Mouse (Mus musculus) liver, embryonic 14.5 days (tissue): ENCODE measurements around the gene Trpm4. TPM values are rescaled to one million over a fixed set of nuclear protein-coding genes. Genes with fewer than 3 reads are reported as not detected.

ENCODE experiments used
- ATAC-seq: fragments of 200-750 bp; cut with Nextera tagmentation; 2 replicates; pipeline ENCODE4 v1.8.0; 2017; ENCODE audit warnings: moderate number of reproducible peaks, mild to moderate bottlenecking, moderate library complexity; ENCODE audit not compliant: insufficient read depth
- DNase-seq, 3 experiments: peaks; one replicate each; pipeline ENCODE4 v3.0.0-alpha.2; 2012 to 2013; ENCODE audit warnings: low read depth in 3 of 3, low spot score in 3 of 3
- H3K27ac ChIP-seq: fragments of 300-500 bp; sonication (generic); 2 replicates; pipeline ENCODE4 v1.5.1; 2014; ENCODE audit warnings: moderate library complexity, mild to moderate bottlenecking, control low read depth, inconsistent platforms
- H3K27me3 ChIP-seq: fragments of 300-500 bp; sonication (generic); 2 replicates; pipeline ENCODE4 v1.6.1; 2014; ENCODE audit warnings: mild to moderate bottlenecking, low read length, moderate library complexity; ENCODE audit not compliant: control insufficient read depth, insufficient read depth
- H3K36me3 ChIP-seq: fragments of 300-500 bp; sonication (generic); replicated peaks from 2 replicates; pipeline ENCODE4 v1.6.1; 2014; ENCODE audit warnings: low read depth; ENCODE audit not compliant: control insufficient read depth, insufficient read depth
- H3K4me1 ChIP-seq, 2 experiments: fragments of 200-500 bp in 1 of 2; fragments of 300-500 bp in 1 of 2; sonication (generic) in 1 of 2; replicated peaks; 2 replicates each; pipeline ENCODE4 v1.6.1; 2012 to 2014; ENCODE audit warnings: antibody characterized with exemption in 1 of 2, inconsistent platforms in 1 of 2, low read length in 1 of 2; ENCODE audit not compliant: control insufficient read depth in 2 of 2, insufficient read depth in 2 of 2
- H3K4me2 ChIP-seq: fragments of 300-500 bp; sonication (generic); 2 replicates; pipeline ENCODE4 v1.6.1; 2014; ENCODE audit warnings: low read depth, mild to moderate bottlenecking, control low read depth, moderate library complexity
- H3K4me3 ChIP-seq, 2 experiments: fragments of 200-500 bp in 1 of 2; fragments of 300-500 bp in 1 of 2; sonication (generic) in 1 of 2; 2 replicates each; pipeline ENCODE4 v1.5.1; 2012 to 2014; ENCODE audit warnings: low read depth in 2 of 2, low read length in 2 of 2, mild to moderate bottlenecking in 2 of 2, control low read depth in 1 of 2, inconsistent platforms in 1 of 2, moderate library complexity in 1 of 2; ENCODE audit not compliant: insufficient read depth in 1 of 2
- H3K9ac ChIP-seq: fragments of 300-500 bp; sonication (generic); replicated peaks from 2 replicates; pipeline ENCODE4 v1.6.1; 2014; ENCODE audit warnings: mild to moderate bottlenecking, control low read depth, moderate library complexity
- H3K9me3 ChIP-seq: fragments of 300-500 bp; sonication (generic); 2 replicates; pipeline ENCODE4 v1.6.1; 2016; ENCODE audit warnings: low read length, mixed read lengths; ENCODE audit not compliant: control insufficient read depth
- CTCF ChIP-seq: IDR thresholded peaks from 2 replicates; pipeline ENCODE4 v1.5.1; 2016; ENCODE audit warnings: antibody characterized with exemption, low read depth, control low read depth
- EP300 ChIP-seq: IDR thresholded peaks from 2 replicates; pipeline ENCODE4 v1.6.1; 2016; ENCODE audit warnings: antibody characterized with exemption, low read depth
- WGBS: fragments of 180-500 bp; shearing (Covaris S2); extraction: QIAGEN DNeasy Blood & Tissue Kit; methylation state at CpG from one replicate; pipeline ENCODE4 v1.1.7; 2014; ENCODE audit not compliant: insufficient replicate concordance; 5-methylcytosine and 5-hydroxymethylcytosine counted together
- polyA plus RNA-seq, 2 experiments: library from polyadenylated mRNA; depleted of rRNA in 1 of 2; stranded (reverse) in 1 of 2; unstranded in 1 of 2; fragments of >200 nt; fragmentation: Nextera tagmentation in 1 of 2; extraction: Ambion mirVana in 1 of 2; gene quantifications; 2 replicates each; pipeline versions ENCODE4 v1.2.1 to v1.2.3; 2012 to 2014

Trpm4 gene
- polyA plus RNA-seq (2012; rRNA removed) (0.70 and 0.87 TPM in 2 replicates), polyA plus RNA-seq (2014; fragmentation: Nextera tagmentation; extraction: Ambion mirVana) (0.43 and 0.60 TPM in 2 replicates)

DNA sequence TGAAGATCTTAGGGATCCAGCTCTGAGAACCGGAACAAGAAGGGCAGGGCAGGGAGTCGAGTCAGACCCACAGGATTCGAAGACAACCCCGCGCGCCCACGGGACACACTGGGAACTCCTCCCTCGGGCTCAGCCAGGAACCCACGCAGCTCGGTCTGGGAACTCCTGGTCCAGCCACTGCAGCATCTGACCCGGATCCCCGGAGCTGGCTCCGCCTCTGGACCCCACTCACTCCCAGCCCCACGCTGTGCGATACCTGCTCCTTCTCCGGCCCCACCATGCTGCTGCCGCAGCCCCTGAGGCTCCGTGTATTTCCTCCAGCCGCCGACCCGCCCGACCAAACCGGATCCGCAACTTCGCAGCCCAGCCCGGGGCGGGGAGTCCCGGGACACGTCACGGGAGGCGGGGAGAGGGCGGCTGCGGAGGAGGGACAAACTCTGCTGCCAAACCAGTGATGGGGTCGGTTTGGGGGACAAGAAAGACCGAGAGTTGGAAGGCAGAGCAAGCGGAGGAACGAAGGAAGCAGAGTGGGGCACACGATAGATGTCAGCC is at the start of gene Trpm4:
Gene Trpm4, minus strand, starts transcription at position 350 of the 552 bp plus-strand sequence.
- Histone ChIP-seq H3K9me3 (no peaks in the 10 kb centered on the region), H3K9ac (0 out of 2 replicates have a peak within 1 kb of the TSS, but pooled peaks have one; percentile 20), H3K4me1 (peaks cover 0 to 11% of the 10 kb centered on the region in 2 experiments; a peak in 2 of 4 replicates), H3K4me3 (peak within 1 kb of the TSS; percentile 49 to 50), H3K36me3 (no peaks in the 10 kb centered on the region), H3K27ac (no peak within 1 kb of the TSS), H3K27me3 (peaks cover 16% of the 10 kb centered on the region), H3K4me2 (peak within 1 kb of the TSS; percentile 68)
- WGBS = under 1% methylated on average over 38 of the region's 38 CpGs
- ATAC-seq (no peak), DNase-seq (no peak)
- TF ChIP-seq CTCF = no peak
- no peak for TF ChIP-seq EP300

DNA sequence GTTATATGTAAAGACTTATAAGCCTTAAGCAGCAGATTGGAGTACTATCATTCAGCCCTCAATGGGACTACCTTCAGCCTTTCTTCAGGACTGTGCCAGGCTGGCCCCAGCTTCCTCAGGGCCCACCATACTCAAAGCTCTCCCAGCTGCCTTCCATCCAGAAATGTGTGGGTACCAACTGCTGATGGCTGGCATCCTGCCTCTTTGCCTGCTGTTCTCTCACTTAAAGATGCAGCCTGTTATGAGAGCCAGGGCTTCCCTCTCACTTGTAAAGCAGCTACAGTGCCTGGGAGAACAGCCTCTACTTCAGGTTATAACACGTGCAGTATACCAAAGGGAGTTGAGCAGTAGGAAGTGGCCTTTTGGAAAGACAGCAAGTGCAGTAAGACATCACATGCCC is 42.5 kb upstream of the Trpm4 start:
- H3K36me3 ChIP-seq = peaks cover 72% of the 10 kb centered on the region
- no peak overlapping the region for H3K4me3 ChIP-seq
- ATAC-seq (no peak), DNase-seq (no peak)
- 67% methylated on average over 1 of the region's 1 CpGs for WGBS
- TF ChIP-seq CTCF (no peak), EP300 (no peak)
- H3K9me3 ChIP-seq = no peaks in the 10 kb centered on the region
- H3K27ac ChIP-seq = no peak overlapping the region
- no peaks in the 10 kb centered on the region for H3K4me1 ChIP-seq
- no peak overlapping the region for H3K4me2 ChIP-seq
- no peak overlapping the region for H3K9ac ChIP-seq
- no peaks in the 10 kb centered on the region for H3K27me3 ChIP-seq

- 79% methylated on average over 8 of the region's 8 CpGs for WGBS
- H3K36me3 ChIP-seq = peaks cover 58% of the 10 kb centered on the region
Observed at GRCm38 (mm10) chr7:45374620-45375019, 41.0 kb upstream of the Trpm4 start.

GRCm38 (mm10) chr7:45372371-45372770 is 38.8 kb upstream of the Trpm4 start:
- H3K4me2 ChIP-seq = no peak overlapping the region
- 75% methylated on average over 5 of the region's 5 CpGs for WGBS
- peaks cover 22% of the 10 kb centered on the region for H3K27me3 ChIP-seq
- peaks cover 5 to 6% of the 10 kb centered on the region in 2 experiments; a peak in 3 of 4 replicates for H3K4me1 ChIP-seq
- peaks cover 35% of the 10 kb centered on the region for H3K36me3 ChIP-seq
- ATAC-seq = no peak
- TF ChIP-seq EP300 = no peak
- no peak for TF ChIP-seq CTCF
- H3K4me3 ChIP-seq = no peak overlapping the region
- H3K27ac ChIP-seq = no peak overlapping the region
- H3K9me3 ChIP-seq = no peaks in the 10 kb centered on the region
- DNase-seq = no peak
- H3K9ac ChIP-seq = no peak overlapping the region

More at GRCm38 (mm10) chr7:45374620-45375019, 41.0 kb upstream of the Trpm4 start:
- Histone ChIP-seq H3K4me1 (peaks cover 2 to 5% of the 10 kb centered on the region in 2 experiments; a peak in 2 of 4 replicates), H3K9ac (no peak overlapping the region), H3K4me3 (no peak overlapping the region), H3K9me3 (no peaks in the 10 kb centered on the region), H3K4me2 (no peak overlapping the region), H3K27me3 (peaks cover 8% of the 10 kb centered on the region), H3K27ac (no peak overlapping the region)
- no peak for DNase-seq
- no peak for ATAC-seq
- no peak for TF ChIP-seq EP300
- no peak for TF ChIP-seq CTCF

GRCm38 (mm10) chr7:45370475-45371311 is 37.1 kb upstream of the Trpm4 start, which contains the start of gene Lin7b:
TSS of gene Lin7b (minus strand) at chr7:45370583.
- WGBS = 8% methylated on average over 28 of the region's 28 CpGs
- H3K4me3 ChIP-seq = peak within 1 kb of the TSS; percentile 7 to 53

More at GRCm38 (mm10) chr7:45370475-45371311, 37.1 kb upstream of the Trpm4 start, which contains the start of gene Lin7b:
- H3K27me3 ChIP-seq = peaks cover 33% of the 10 kb centered on the region
- TF ChIP-seq EP300 (no peak), CTCF (peak; percentile 49; the same call in 1 of the 2 replicates)
- H3K4me1 ChIP-seq = peaks cover 5 to 10% of the 10 kb centered on the region in 2 experiments; a peak in 3 of 4 replicates
- ATAC-seq (peak; percentile 72), DNase-seq (peak; percentile 71 to 81 (median 76))
- no peak within 1 kb of the TSS for H3K9ac ChIP-seq
- peak within 1 kb of the TSS; percentile 79 for H3K4me2 ChIP-seq
- H3K36me3 ChIP-seq = peaks cover 18% of the 10 kb centered on the region
- no peak within 1 kb of the TSS for H3K27ac ChIP-seq
- no peaks in the 10 kb centered on the region for H3K9me3 ChIP-seq
